Mouse (Mus musculus) bone marrow, adult 2 months (tissue): ENCODE measurements at regions not wholly inside any gene's neighbourhood (a gene's known extent, or its start where the extent isn't known, plus 50 kb on each side); places are given as distances from the start of the nearest gene placed in this dataset.

Experiments
- H3K27ac ChIP-seq: fragments of 200-500 bp; 2 replicates; pipeline ENCODE4 v1.5.1; 2012; ENCODE audit warnings: low read depth, mild to moderate bottlenecking, control low read depth, inconsistent platforms, low read length; ENCODE audit not compliant: control insufficient read depth, poor library complexity, insufficient read depth
- H3K4me1 ChIP-seq: fragments of 200-500 bp; 2 replicates; pipeline ENCODE4 v1.6.1; 2011; ENCODE audit warnings: low read length; ENCODE audit not compliant: control insufficient read depth, insufficient read depth
- H3K4me3 ChIP-seq: fragments of 200-500 bp; replicated peaks from 2 replicates; pipeline ENCODE3; 2011; ENCODE audit warnings: mild to moderate bottlenecking, low read depth, low read length, control low read depth; ENCODE audit not compliant: control insufficient read depth
- CTCF ChIP-seq: fragments of 200-500 bp; IDR thresholded peaks from 2 replicates; pipeline ENCODE4 v1.5.1; 2011; ENCODE audit warnings: low read length, control low read depth; ENCODE audit not compliant: control insufficient read depth, insufficient read depth
- POLR2A ChIP-seq: fragments of 200-500 bp; IDR thresholded peaks from 2 replicates; pipeline ENCODE4 v1.6.1; 2011; ENCODE audit warnings: low read depth, mild to moderate bottlenecking, control low read depth, low read length, borderline replicate concordance; ENCODE audit not compliant: control insufficient read depth
- WGBS: fragments of 180-500 bp; shearing (Covaris S2); methylation state at CpG from one replicate; pipeline ENCODE4 v1.1.7; 2018; 5-methylcytosine and 5-hydroxymethylcytosine counted together

DNA sequence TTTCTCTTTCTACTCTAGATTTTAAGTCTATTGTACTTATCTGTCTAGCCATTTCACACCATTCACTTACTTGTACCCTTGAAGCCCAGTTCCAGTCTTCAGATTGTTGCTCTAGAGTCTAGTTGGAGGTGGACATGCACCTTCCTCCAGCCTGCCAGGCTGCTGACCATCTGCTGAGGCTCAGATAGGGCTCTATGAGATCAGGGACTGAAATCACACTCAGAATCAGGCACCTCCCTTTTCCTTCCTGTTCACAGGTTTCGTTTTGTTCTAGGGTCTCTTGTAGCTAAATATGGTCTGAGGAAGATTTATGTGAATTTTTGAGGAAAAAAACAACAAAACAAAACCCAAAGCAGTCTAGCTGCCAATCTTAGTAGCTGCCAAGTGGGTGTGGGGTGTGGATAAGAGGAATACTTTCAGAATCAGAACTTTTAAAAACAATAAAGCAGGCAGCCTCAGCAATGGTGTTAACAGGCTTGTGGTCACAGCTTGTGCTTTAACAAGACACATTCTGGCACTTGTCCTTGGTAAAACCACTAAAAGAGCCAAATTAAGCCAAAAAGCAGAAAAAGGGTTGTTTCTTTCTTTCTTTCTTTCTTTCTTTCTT lies 225.9 kb upstream of the Gvin1 start:
- no peaks in the 10 kb centered on the region for H3K4me1 ChIP-seq
- 0% methylated on average over 1 of the region's 1 CpGs for WGBS
- H3K27ac ChIP-seq: no peak overlapping the region
- TF ChIP-seq CTCF (no peak), POLR2A (no peak)
- H3K4me3 ChIP-seq: peak overlapping the region; percentile 65
